Mouse (Mus musculus): ENCODE data around the gene Acsl6.

Acsl6 gene

DNA sequence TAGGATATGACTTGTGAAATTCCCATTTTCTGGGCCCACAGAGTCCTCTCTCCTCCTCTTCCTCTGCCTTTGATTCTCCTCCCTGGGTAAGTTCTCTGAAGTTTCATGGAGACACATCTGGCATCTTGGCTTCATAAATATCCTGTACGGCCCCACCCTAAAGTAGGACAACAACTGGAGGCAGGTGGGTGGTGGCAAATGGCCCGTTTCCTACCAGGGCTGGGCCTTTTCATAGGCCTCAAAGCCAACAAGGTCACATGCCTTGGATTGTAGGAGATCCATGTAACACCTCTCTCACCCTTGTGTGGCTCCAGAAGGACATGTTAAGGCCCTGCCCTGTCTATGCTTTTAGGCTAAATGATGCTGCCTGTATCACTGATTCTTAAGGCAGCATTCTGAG lies 7.0 kb downstream of the Acsl6 start:
- DNase-seq = no peak

DNA sequence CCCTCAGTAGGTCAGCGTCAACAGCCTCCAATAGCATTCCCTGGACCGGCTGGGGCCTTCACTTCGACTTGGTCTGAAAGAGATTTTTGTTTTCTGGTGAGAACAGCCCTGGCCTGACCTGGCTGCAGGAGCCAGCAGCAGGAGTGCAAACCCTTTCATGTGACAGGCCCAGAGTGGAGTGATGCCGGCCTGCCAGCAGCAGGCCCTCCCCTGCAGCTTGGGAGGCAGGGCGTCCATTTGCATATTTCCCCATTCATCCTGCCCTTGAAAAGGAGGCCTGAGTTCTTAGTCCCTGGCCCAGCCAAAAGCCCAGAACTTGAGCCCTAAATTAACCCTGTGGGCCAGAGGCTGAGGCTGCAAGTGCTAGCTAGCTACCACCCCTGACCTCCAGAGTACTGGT lies 8.4 kb downstream of the Acsl6 start:
- DNase-seq = peak; percentile 19

DNA sequence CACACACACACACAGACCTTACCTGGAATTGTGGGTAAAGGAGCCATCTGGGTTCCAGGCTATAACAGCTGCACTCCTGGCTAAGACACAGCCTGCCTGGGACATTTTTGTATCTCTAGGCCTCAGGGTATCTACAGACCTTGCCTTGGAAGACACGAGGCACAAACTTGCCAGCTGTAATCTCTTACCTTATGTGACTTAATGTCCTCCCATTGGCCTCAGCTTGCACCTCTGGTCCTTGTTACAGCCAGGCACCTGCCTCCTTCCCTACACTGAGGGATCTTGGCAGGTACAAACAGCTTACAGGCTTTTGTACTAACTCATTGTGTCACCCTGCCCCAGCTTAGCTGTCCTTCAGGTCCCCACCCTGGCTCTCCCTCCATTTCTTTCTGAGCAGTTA lies 9.0 kb downstream of the Acsl6 start:
- no peak for DNase-seq

DNA sequence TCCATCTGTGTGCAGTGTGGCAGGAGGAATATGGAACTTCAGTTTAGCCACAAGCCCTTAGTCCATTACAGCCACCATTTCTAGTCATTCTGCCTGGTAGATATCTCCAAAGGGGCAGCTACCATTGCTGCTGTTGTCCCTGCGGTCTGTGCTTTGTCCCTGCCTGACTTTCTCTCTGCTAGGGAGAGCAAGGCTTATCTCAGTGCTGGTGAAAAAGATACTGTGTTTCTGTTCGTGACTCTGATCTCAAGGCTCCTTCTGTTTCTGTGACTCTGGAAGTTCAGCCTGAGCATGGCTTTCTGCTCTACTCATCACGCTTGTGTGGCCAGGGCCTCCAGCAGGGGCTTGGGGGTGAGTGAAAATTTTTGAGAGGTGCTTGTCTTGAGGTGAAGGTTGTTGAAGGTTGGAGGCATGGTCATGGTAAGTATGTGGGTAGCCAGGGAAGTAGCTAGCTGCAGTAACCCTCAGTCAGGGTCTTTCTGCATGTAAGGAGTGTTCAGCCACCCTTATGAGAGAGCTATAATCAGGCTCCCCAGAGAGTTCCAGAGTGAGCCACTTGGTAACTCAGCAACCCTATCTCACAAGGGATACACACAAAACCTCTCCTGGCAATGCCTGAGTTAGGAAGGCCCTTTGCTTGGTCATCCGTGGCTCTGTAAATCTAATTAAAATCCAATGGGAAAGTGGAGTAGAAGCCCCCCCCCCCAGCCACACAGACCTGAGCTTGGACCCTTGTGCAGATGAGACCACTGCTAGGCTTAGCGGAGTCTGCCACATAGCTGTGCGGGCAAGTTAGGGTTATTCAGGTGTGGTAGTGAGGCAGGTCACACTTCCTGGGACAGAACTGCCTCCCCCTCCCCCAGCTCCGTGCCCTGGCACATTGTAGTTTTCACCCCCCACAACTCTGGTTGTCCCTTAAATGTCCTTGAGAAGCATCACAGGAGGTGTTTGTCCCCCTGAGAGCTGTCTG lies 10.1 kb downstream of the Acsl6 start:
- no peak for DNase-seq

DNA sequence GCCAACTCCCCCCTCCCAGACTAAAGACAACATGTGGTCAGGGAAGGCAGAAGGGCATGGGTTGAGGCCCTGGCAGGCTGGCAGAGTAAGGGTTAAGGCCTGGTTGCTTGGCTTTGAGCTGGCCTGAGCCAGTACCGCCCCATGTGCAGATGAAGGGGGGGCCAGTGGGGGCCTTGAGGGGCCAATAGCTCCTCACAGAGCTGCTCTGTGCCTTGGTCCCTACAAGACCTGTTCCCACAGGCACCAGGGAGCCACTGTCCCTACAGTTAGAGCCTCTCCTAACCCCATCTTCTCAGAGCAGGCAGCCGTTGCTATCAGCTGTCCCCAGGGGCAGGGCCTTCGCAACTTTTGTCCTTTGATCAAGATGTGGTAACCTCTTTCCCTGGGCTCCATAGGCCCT lies 11.1 kb downstream of the Acsl6 start:
- no peak for DNase-seq

DNA sequence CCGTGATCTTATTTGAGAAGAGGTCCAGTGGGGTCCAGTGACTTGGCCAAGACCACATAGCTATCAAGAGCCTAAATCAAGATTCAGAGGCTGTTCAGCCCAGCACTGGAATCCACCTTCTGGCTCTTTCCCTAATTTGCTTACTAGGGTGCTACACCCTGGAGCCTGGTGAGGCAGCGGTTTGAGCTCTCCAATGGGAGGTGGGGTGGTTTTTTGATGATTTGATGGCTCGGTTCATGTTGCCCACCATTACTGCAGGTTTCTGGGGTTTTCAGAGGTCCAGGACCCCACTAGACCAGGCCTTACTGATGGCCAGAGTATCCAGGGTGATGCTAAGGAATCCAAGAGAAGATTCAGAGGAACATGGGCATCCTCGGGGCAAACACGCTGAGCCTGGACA lies 11.7 kb downstream of the Acsl6 start:
- no peak for DNase-seq

DNA sequence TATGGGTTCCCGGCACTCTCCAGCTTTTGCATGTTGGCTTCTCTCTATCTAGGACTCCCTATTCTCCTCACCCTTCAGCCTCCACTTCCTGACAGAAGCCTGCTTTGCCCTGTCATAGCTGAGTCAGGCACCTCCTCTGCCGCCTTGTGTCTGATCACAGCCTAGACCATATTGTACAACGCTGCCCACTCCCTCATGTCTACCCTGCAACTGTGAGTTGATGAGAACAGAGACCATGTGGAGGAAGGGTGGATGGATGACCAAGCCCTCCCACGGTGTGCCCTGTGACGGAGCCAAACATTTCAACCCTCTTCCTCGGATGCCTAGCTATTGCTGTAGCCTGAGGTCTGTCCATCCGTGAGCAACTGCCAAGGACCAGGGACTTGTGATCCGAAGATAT lies 13.8 kb downstream of the Acsl6 start:
- no peak for DNase-seq

DNA sequence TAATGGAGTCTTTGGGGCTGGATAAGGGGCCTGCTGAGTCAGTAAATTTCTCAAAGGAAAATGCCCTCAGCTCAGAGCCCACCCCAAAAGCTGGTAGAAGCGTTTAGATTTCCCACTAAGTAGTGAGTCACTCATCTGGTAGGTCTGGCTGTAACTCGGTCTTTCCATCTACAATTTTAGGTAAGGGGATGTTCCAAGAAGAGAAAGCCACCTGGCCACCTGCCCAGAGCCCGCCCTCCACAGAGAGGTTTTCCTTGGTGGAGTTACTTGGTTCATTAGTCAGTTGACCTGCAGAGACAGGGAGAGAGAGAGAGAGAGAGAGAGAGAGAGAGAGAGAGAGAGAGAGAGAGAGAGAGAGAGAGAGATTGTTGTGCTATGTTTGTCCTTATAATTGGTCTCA lies 14.2 kb downstream of the Acsl6 start:
- no peak for DNase-seq

DNA sequence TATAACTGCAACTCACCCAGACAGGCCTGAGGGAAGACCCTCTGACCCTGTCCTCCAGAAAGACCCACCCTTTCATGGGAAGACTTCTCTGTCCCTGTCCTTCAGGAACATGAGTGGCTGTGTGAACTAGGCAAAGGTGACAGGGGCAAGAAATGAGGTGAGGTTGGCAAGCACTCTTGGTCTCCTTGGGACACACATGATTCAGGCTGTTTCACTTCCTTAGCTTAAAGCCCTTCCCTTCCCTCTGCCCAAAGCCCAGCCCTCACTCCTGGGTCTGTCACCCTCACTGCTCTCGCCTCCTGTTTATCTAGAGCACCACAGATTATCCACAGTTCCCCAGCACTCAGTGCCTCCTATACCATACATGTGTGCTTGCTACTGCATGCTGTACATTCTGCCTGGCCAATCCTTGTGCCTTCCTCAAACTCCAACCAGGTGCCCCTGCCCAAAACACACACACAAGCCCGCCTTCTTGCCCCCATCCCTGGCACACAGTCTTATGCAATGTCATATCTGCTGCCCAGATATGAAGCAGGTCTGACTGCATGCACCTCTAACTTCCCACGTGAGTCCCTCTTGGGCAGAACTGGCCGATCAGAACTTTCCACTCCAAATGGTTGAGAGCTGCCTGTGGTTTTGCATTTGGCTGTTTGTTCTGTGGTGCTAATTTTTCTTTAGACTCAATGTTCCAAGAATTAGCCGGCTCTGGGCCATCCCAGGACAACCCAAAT lies 18.4 kb downstream of the Acsl6 start:
- no peak for DNase-seq

DNA sequence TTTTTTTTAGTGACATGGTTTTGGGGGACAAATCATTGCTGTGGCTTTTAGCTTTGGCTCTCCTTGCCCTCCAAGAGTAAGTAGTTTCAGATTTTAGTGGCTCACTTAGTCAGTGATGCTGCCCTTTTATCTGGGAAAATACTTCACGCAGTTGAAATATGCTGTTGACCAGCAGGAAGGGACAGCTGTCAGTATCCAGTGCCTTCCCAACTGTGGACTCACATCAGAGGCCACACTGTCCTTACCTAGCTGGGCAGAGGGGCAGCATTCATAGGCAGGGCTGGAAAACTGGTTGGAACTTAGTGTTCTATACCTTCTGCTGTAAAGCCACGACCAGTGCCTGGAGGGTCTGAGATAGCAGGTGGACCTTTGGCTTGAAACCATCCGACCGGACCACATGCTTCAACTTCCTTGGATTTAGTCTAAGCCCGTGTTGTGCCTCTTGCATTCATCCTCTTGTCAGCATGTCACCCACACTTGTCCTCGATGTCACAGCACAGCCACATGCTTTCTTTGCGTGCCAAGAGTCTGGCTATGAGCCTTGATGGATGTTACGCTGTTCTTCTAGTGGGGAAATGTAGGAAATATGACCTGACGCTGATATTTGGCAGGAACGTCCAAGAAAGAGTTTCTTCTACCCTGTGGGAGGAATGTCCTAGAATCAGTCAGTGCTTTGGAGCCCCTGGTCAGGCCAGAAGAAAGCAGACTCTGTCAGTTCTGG lies 28.0 kb downstream of the Acsl6 start:
- no peak for DNase-seq

DNA sequence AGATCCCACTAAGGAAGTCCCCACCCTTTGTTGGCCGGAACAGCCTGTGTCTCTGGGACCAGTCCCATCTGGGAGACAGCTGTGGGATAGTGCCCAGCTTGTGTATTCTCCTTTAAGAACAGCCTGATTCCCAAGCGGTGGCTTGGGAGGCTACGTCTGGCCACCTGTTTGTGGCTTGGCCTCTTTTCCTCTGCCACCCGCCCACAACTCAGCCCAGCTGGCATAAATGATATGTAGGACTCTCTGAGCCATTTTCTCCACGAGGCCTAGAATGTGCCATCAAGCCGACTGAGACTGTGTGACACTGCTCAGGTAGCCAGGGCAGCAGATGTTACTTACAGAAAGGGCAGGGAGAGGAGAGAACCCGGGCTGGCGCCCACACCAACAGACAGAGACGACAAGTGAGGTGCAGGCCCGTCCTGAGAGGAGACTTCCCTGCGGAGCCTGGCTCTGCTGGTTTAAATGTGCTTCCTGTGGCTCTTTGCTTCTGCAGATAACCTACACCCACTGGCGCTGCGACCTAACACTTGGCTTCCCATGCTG lies 32.6 kb downstream of the Acsl6 start:
- DNase-seq = no peak

DNA sequence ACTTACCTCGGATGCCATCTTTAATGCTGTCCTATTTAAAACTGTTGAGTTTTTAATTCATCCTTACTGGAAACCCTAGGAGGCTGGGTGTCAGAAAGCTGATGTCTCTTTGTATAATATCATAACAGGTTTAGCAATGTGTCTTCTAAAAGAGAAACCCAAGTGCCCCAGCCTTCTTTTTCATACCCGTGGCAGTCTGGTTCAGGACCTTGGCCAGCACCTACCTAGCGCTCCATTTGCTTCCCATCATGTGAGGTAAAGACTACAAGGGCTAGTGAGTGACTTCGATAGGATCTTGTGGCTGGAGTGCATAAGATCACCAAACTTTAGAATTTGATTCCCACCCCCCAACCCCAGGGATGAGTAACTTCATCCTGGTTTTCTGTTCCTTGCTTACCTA lies 40.1 kb downstream of the Acsl6 start:
- DNase-seq = no peak

DNA sequence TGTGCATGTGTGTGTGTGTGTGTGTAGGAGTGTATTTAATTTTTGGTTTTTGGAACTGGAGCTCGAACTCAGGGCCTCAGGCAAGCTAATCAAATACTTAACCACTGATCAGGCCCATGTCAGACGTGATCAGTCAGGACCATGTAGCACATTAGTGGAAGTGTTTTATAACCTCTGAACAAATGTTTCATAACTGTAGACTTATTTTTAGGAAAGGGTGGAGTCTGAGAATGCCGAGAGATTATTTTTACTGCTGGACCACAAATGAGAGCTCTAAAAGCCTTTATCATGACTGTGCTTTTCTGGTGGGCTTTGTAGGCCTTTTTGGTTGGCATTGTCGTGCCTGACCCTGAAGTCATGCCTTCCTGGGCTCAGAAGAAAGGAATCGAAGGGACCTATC lies 48.1 kb downstream of the Acsl6 start:
- DNase-seq = no peak

DNA sequence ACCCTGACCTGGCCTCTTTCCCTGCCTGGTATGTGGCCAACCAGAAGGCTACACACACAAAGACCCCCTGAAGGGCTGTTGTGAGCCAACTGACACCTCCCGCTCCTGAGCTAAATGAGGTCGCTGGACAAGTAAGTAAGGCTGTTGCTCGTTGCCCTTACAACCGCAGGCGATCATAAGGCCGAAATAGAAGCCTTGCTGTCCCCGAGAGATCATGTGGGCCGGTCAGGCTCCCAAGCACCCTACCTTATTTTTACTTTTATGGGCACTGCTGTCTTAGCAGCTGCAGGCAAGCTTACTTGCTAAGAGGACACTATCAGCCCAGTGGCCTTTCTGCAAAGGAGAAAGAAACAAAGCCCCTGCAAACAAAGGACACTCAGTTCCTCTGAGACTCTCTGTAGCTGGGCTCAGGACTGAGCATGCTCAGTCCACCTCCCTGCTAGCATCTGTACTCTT lies 49.6 kb downstream of the Acsl6 start:
- DNase-seq = no peak

DNA sequence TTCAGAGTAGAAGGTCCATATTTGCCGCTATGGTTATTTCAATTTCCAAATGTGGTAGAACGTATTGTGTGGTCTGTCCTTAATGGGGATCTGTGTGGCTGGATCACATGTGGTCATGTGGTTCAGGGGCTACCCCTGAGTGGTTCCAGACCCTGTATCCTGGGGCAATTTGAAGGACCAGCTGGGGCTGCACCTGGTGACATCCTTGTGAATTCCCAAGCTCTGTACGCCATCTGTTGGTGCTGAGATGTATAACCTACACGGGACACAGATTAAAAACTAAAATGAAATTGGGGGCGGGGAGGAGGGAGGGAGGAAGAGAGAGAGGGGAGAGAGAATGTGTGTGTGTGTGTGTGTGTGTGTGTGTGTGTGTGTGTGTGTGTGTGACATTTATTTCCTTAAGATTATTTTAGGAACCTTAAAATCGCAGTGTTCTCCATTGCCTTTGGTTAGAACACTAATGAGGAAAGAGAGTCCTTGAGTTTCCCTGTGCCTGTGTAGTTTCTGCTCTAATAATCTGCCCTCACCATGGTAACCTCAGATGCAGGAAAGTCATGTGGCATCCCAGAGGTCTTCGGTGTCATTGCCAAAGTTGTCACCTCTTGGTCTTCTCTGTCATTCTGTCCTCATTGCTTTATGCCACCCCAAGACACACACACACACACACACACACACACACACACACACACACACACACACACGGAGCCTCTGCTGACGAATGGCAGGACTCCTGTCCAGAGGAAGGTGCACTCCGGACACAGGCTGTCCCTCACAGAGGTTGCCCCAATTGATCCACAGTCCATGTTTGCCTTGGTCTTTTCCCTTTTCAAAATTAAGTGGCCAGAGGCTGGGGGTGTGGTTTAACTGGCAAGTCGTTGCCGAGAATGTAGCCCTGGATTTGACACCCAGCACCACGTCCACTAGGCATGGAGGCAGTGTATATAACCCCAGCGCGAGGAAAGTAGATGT lies 51.3 kb downstream of the Acsl6 start:
- peak; percentile 16 for DNase-seq

DNA sequence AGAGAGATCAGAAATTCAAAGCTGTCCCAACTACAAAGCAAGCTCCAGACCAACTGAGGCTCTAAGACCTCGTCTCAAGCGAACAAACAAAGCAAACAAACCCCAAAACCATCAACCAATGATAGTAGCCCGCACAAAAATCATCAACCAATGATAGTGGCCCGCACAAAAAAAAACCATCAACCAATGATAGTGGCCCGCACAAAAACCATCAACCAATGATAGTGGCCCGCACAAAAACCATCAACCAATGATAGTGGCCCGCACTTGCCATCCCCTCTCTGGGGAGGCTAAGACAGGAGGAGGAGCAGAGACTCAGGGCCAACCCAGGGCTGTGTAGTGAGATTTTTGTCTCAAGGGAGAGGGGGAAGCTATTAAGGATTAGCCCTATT lies 52.0 kb downstream of the Acsl6 start:
- DNase-seq = no peak

DNA sequence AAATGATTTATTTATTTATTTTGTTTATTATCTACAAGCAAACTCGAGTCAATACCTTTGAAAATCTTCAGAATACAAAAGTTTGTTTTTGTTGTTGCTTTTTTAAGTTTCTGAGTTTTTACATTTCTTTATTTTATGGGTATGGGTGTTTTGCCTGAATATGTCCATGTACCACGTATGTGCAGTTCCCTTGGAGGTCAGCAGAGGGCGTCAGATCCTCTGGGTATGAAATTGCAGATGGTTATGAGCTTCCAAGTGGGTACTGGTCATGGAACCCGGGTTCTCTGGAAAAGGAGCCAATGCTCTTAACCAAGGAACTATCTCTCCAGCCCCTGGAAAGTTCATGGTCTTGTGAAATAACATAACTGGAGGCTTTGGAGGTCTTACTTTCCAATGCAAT lies 53.1 kb downstream of the Acsl6 start:
- peak; percentile 33 for DNase-seq

DNA sequence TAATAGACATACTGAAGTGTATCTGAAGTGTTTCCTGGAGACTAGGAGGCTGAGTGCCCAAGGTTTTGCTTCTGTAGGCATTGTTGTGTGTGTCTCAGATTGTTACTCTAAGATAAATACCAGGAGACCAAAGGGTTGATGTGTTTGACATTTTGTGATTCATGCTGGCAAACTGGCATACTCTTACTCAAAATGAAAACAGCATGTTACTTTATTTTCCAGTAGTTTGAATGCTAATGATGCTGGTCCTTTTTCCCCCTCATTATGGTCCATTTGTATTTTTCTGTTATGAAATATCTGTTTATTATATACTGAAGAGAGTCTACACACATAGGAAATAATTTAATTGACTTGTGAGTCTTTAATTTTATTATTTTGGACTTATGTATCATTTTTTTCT lies 69.0 kb downstream of the Acsl6 start:
- DNase-seq = no peak

DNA sequence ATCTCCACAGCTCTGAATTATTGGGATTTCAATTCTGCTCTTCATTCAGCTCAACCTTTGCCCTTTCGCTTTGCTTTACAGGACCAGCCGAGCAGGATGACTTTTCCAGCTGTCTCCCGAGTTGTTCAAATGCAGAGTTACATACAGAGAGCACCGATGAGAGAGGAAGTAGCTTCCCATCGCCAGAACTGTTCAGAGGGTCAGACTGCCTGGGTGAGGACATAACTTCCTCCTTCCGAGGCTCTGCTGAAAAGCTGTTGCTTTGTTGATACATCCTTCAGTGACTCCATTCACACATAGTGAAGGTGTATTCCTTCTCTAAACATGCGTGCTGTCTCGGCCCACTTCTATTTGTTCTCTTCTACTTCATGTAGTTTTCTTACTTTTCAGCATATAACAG lies 86.8 kb downstream of the Acsl6 start:
- no peak for DNase-seq

DNA sequence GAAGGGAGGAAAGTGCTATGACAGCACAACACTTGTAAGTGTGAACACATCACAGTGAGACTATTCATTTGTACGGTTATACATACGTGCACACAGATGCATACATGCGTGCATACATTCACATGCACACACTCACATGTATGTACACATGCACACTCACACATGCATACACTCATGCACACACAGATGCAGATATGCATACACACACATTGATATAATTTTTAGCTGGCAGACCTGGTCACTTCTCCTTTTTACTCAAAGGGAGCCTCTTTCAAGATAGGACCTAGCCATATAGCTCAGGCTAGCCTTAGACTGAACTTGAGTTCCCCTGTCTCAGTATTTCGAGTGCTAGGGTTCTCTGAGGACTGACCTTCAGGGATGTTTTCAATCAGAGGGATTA lies 87.7 kb downstream of the Acsl6 start:
- no peak for DNase-seq

DNA sequence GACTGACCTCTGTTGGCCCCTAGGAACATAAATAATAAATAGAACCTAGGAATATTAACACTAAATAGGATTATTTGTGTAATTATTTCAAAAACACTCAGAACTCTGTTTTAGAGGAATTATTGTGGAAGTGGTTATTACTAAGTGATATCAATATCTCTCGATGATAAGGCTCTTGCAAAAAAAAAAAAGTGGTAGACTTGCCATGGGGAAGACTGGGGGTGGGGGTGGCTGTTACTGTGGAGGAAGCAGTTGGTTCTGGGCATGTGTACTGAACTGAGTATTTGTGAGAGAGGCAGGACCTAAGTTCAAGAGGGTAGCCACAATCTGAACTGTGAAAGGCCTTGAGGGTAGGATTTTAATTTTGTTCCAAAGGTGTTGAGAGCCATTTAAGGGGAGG lies 93.1 kb downstream of the Acsl6 start:
- no peak for DNase-seq

DNA sequence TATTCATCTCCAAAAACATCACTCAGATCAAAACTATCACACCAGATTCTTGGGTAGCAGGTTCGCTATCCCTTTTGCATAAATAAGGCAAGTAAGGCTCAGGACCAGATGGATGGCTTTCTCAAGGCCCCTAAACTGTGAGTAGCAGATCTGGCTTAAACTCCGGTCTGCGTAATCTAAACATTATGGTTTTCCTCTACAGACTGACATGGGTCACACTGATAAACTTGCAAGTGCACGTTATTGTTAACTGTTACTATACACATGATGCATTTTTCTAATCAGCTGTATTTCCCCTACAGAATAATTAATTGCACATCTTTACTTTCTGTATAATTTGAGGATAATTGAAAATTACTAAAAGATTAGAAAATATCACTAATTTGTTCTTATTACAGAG lies 94.5 kb downstream of the Acsl6 start:
- DNase-seq = no peak

Measured in kidney, adult 18-20 months (tissue).